Mouse (Mus musculus): ENCODE results near the gene Vezf1. TPM values are rescaled to one million over a fixed set of nuclear protein-coding genes. Genes with fewer than 3 reads are reported as not detected.
A peak's percentile ranks its signal among the peaks of the same experiment; 100 is the strongest.

The Vezf1 gene
- total and polyA plus RNA-seq, 3 experiments = 7.4 to 11.4 (median 9.8) TPM

- H3K36me3 ChIP-seq (replicated peaks in 1 of 2; ENCODE audit: control insufficient read depth in 1 of 2, insufficient read depth in 1 of 2, low read length in 1 of 2) = no peaks in the 10 kb centered on the region
- no peaks in the 10 kb centered on the region for H3K9me3 ChIP-seq (replicated peaks; ENCODE audit: low read length)
- no peak overlapping the region for H3K27ac ChIP-seq (ENCODE audit: insufficient read depth, low read depth)
- DNase-seq (ENCODE audit: extremely low read depth) = no peak
- in situ Hi-C loops (cut with MboI; ENCODE audit: low pct_ligation_motif_present, low pct_unique_long_range_greater_than_20kb, low sequenced_read_pairs) = no loop called here
- TF ChIP-seq IRF4 (IDR thresholded peaks at IDR 0.05; ENCODE audit: low read depth, low read length) (peak; percentile 94), NELFE (IDR thresholded peaks at IDR 0.05; ENCODE audit: low read depth, low read length) (no peak), MXI1 (IDR thresholded peaks at IDR 0.05; ENCODE audit: low read depth, low read length) (no peak), USF2 (conservative IDR thresholded peaks at IDR 0.05; ENCODE audit: low read depth, low read length) (no peak), POLR2A (IDR thresholded peaks at IDR 0.05; ENCODE audit: low read depth, low read length) (no peak), HCFC1 (IDR thresholded peaks at IDR 0.05; ENCODE audit: low read depth, low read length) (no peak), POLR2AphosphoS2 (IDR thresholded peaks at IDR 0.05; ENCODE audit: low read depth, low read length) (no peak), EP300 (IDR thresholded peaks at IDR 0.05; ENCODE audit: low read length) (peak; percentile 92), UBTF (IDR thresholded peaks at IDR 0.05; ENCODE audit: low read depth, low read length) (no peak), JUND (conservative IDR thresholded peaks at IDR 0.05; ENCODE audit: low read depth, low read length) (0 out of 2 replicates have a peak, but pooled peaks have one; percentile 10), ETS1 (conservative IDR thresholded peaks at IDR 0.05; ENCODE audit: low read depth, low read length) (peak; percentile 12; the same call in 1 of the 2 replicates), KAT2A (IDR thresholded peaks at IDR 0.05; ENCODE audit: insufficient replicate concordance, low read length) (no peak), ELF1 (IDR thresholded peaks at IDR 0.05; ENCODE audit: low read depth, low read length) (0 out of 2 replicates have a peak, but pooled peaks have one; percentile 21), MEF2A (IDR thresholded peaks at IDR 0.05; ENCODE audit: borderline replicate concordance, low read depth, low read length) (0 out of 2 replicates have a peak, but pooled peaks have one; percentile 15), USF1 (IDR thresholded peaks at IDR 0.05; ENCODE audit: low read depth, low read length) (no peak), TBP (conservative IDR thresholded peaks at IDR 0.05; ENCODE audit: low read depth, low read length) (0 out of 2 replicates have a peak, but pooled peaks have one; percentile 62), PAX5 (IDR thresholded peaks at IDR 0.05; ENCODE audit: low read length) (no peak), BHLHE40 (IDR thresholded peaks at IDR 0.05; ENCODE audit: low read depth, low read length) (peak; percentile 79; the same call in 1 of the 2 replicates), MAZ (IDR thresholded peaks at IDR 0.05; ENCODE audit: low read depth, low read length) (peak; percentile 67; the same call in 1 of the 2 replicates), RCOR1 (conservative IDR thresholded peaks at IDR 0.05; ENCODE audit: low read depth, low read length) (peak; percentile 30; the same call in 1 of the 2 replicates), MAFK (IDR thresholded peaks at IDR 0.05; ENCODE audit: insufficient replicate concordance, low read length) (0 out of 2 replicates have a peak, but pooled peaks have one; percentile 7), CHD2 (IDR thresholded peaks at IDR 0.05; ENCODE audit: low read length) (peak; percentile 38; the same call in 1 of the 2 replicates), NRF1 (IDR thresholded peaks at IDR 0.05; ENCODE audit: low read depth, low read length) (no peak), SMC3 (IDR thresholded peaks at IDR 0.05; ENCODE audit: low read depth, low read length) (peak; percentile 12; the same call in 1 of the 2 replicates), E2F4 (IDR thresholded peaks at IDR 0.05; ENCODE audit: insufficient replicate concordance, low read depth, low read length) (0 out of 2 replicates have a peak, but pooled peaks have one; percentile 27), MYC (IDR thresholded peaks at IDR 0.05; ENCODE audit: low read depth, low read length) (no peak)
- peaks cover 13 to 50% of the 10 kb centered on the region in 2 experiments for H3K4me1 ChIP-seq (ENCODE audit: control insufficient read depth in 1 of 2, insufficient read depth in 2 of 2)
- dilution Hi-C loops (cut with MboI; ENCODE audit: extremely low pct_ligation_motif_present, extremely low pct_unique_long_range_greater_than_20kb, low sequenced_read_pairs) = no loop called here
- H3K79me2 ChIP-seq (replicated peaks; ENCODE audit: control insufficient read depth, extremely low read depth, insufficient read depth, poor library complexity, severe bottlenecking) = no peaks in the 10 kb centered on the region
- peak overlapping the region; percentile 14; the same call in 1 of the 2 replicates for H3K4me2 ChIP-seq (ENCODE audit: insufficient read depth, low read depth, poor library complexity, severe bottlenecking)
- no peak overlapping the region for H3K4me3 ChIP-seq (replicated peaks in 1 of 3; ENCODE audit: low read depth in 2 of 3, low read length in 2 of 3, poor library complexity in 1 of 3)
- no peak overlapping the region for H3K9ac ChIP-seq (ENCODE audit: insufficient read depth, low read depth)
- peaks cover 45% of the 10 kb centered on the region for H3K27me3 ChIP-seq (replicated peaks)
Measured at GRCm38 (mm10) chr11:88116568-88116967, 48.5 kb downstream of the Vezf1 start.
